Mouse (Mus musculus) ES-Bruce4 (cell line): Measurements from ENCODE around the gene Lig1. TPM values are rescaled to one million over a fixed set of nuclear protein-coding genes. Genes with fewer than 3 reads are reported as not detected.

Experiments used
- H3K27ac ChIP-seq: 2 replicates; pipeline ENCODE4 v1.5.1; 2012; ENCODE audit warnings: low read length, inconsistent platforms; ENCODE audit not compliant: insufficient read depth
- H3K27me3 ChIP-seq: 2 replicates; pipeline ENCODE4 v1.6.1; 2012; ENCODE audit warnings: mild to moderate bottlenecking, low read length, inconsistent platforms; ENCODE audit not compliant: control insufficient read depth, poor library complexity, insufficient read depth, severe bottlenecking
- H3K36me3 ChIP-seq: 2 replicates; pipeline ENCODE4 v1.6.1; 2012; ENCODE audit warnings: inconsistent platforms, mild to moderate bottlenecking, low read length, moderate library complexity; ENCODE audit not compliant: control insufficient read depth, poor library complexity, insufficient read depth, severe bottlenecking
- H3K4me1 ChIP-seq: one replicate; pipeline ENCODE4 v1.8.1; 2011; ENCODE audit warnings: low read length; ENCODE audit not compliant: control insufficient read depth, insufficient read depth
- H3K4me3 ChIP-seq: 2 replicates; pipeline ENCODE4 v1.5.1; 2011; ENCODE audit warnings: low read depth, mild to moderate bottlenecking, low read length
- H3K9ac ChIP-seq: 2 replicates; pipeline ENCODE4 v1.6.1; 2012; ENCODE audit warnings: low read depth, mild to moderate bottlenecking, inconsistent platforms; ENCODE audit not compliant: poor library complexity, severe bottlenecking
- H3K9me3 ChIP-seq: replicated peaks from 2 replicates; pipeline ENCODE4 v1.6.1; 2012; ENCODE audit warnings: mild to moderate bottlenecking, low read length, inconsistent platforms; ENCODE audit not compliant: control insufficient read depth, poor library complexity, insufficient read depth, severe bottlenecking
- CTCF ChIP-seq: IDR thresholded peaks from one replicate; pipeline ENCODE4 v1.8.1; 2011; ENCODE audit warnings: low read depth, low read length
- EP300 ChIP-seq: IDR thresholded peaks from 2 replicates; pipeline ENCODE4 v1.6.1; 2011; ENCODE audit warnings: low read depth, low read length; ENCODE audit not compliant: insufficient read depth
- POLR2A ChIP-seq: IDR thresholded peaks from one replicate; pipeline ENCODE4 v1.8.1; 2011; ENCODE audit warnings: low read length; ENCODE audit not compliant: insufficient read depth
- polyA plus RNA-seq: library from polyadenylated mRNA; stranded (reverse); fragments of >200 nt; gene quantifications from 2 replicates; pipeline ENCODE4 v1.2.4, GENCODE M21; 2011; ENCODE audit warnings: low read depth; ENCODE audit not compliant: missing spikeins, insufficient read depth, insufficient read length

Lig1 gene
- polyA plus RNA-seq = 157 and 181 TPM in 2 replicates

GRCm38 (mm10) chr7:13277081-13277480, at the start of gene Lig1:
TSS of gene Lig1 (plus strand) at chr7:13277283.
- peaks cover 10% of the 10 kb centered on the region for H3K36me3 ChIP-seq
- H3K27ac ChIP-seq = no peak within 1 kb of the TSS
- H3K4me1 ChIP-seq = no peaks in the 10 kb centered on the region
- H3K9me3 ChIP-seq = no peaks in the 10 kb centered on the region
- no peak for TF ChIP-seq CTCF
- TF ChIP-seq POLR2A = no peak
- no peak for TF ChIP-seq EP300
- no peaks in the 10 kb centered on the region for H3K27me3 ChIP-seq
- H3K4me3 ChIP-seq = peak within 1 kb of the TSS; percentile 88
- H3K9ac ChIP-seq = peak within 1 kb of the TSS; percentile 57

GRCm38 (mm10) chr7:13260746-13261700, 16.1 kb upstream of the Lig1 start:
- Histone ChIP-seq H3K27me3 (no peaks in the 10 kb centered on the region), H3K9ac (no peak overlapping the region), H3K27ac (no peak overlapping the region), H3K4me3 (peak overlapping the region; percentile 31), H3K9me3 (no peaks in the 10 kb centered on the region), H3K4me1 (no peaks in the 10 kb centered on the region), H3K36me3 (no peaks in the 10 kb centered on the region)
- TF ChIP-seq CTCF (no peak), EP300 (no peak), POLR2A (no peak)

- H3K9ac ChIP-seq = no peak overlapping the region
- no peak overlapping the region for H3K27ac ChIP-seq
- H3K27me3 ChIP-seq = no peaks in the 10 kb centered on the region
- H3K4me3 ChIP-seq = no peak overlapping the region
- no peaks in the 10 kb centered on the region for H3K4me1 ChIP-seq
- no peaks in the 10 kb centered on the region for H3K36me3 ChIP-seq
- TF ChIP-seq CTCF (no peak), EP300 (no peak), POLR2A (no peak)
- no peaks in the 10 kb centered on the region for H3K9me3 ChIP-seq
Observed at GRCm38 (mm10) chr7:13263851-13264250, 13.2 kb upstream of the Lig1 start.

GRCm38 (mm10) chr7:13264396-13264795, 12.7 kb upstream of the Lig1 start:
- TF ChIP-seq POLR2A = no peak
- no peak for TF ChIP-seq EP300
- no peak for TF ChIP-seq CTCF
- no peaks in the 10 kb centered on the region for H3K27me3 ChIP-seq
- no peaks in the 10 kb centered on the region for H3K36me3 ChIP-seq
- H3K27ac ChIP-seq = no peak overlapping the region
- H3K9ac ChIP-seq = no peak overlapping the region
- no peak overlapping the region for H3K4me3 ChIP-seq
- H3K4me1 ChIP-seq = no peaks in the 10 kb centered on the region
- H3K9me3 ChIP-seq = no peaks in the 10 kb centered on the region

- Histone ChIP-seq H3K9me3 (no peaks in the 10 kb centered on the region), H3K4me1 (no peaks in the 10 kb centered on the region), H3K9ac (no peak overlapping the region), H3K36me3 (no peaks in the 10 kb centered on the region), H3K27ac (no peak overlapping the region), H3K27me3 (no peaks in the 10 kb centered on the region), H3K4me3 (no peak overlapping the region)
- TF ChIP-seq EP300 (no peak), POLR2A (no peak), CTCF (no peak)
Observed at GRCm38 (mm10) chr7:13268749-13269260, 8.3 kb upstream of the Lig1 start.

- H3K4me1 ChIP-seq = no peaks in the 10 kb centered on the region
- no peaks in the 10 kb centered on the region for H3K9me3 ChIP-seq
- TF ChIP-seq EP300 (no peak), CTCF (no peak), POLR2A (no peak)
- H3K27ac ChIP-seq = no peak overlapping the region
- H3K36me3 ChIP-seq = no peaks in the 10 kb centered on the region
- no peaks in the 10 kb centered on the region for H3K27me3 ChIP-seq
- H3K4me3 ChIP-seq = peak overlapping the region; percentile 33; the same call in 1 of the 2 replicates
- no peak overlapping the region for H3K9ac ChIP-seq
Observed at GRCm38 (mm10) chr7:13269394-13269793, 7.7 kb upstream of the Lig1 start.
